Mouse (Mus musculus) heart, adult 2 months (tissue): ENCODE data around the gene Zfyve19.

Experiments used
- CTCF ChIP-seq: fragments of 200-600 bp; IDR thresholded peaks from 2 replicates; pipeline ENCODE4 v1.8.1; 2022; ENCODE audit warnings: antibody characterized with exemption, mild to moderate bottlenecking, moderate library complexity
- EP300 ChIP-seq: fragments of 200-500 bp; IDR thresholded peaks from 2 replicates; pipeline ENCODE4 v1.6.1; 2011; ENCODE audit warnings: low read depth, low read length, control low read depth; ENCODE audit not compliant: insufficient read depth
- POLR2A ChIP-seq: fragments of 200-500 bp; IDR thresholded peaks from 2 replicates; pipeline ENCODE4 v1.6.1; 2011; ENCODE audit warnings: mild to moderate bottlenecking, low read depth, low read length, control low read depth; ENCODE audit not compliant: insufficient read depth

DNA sequence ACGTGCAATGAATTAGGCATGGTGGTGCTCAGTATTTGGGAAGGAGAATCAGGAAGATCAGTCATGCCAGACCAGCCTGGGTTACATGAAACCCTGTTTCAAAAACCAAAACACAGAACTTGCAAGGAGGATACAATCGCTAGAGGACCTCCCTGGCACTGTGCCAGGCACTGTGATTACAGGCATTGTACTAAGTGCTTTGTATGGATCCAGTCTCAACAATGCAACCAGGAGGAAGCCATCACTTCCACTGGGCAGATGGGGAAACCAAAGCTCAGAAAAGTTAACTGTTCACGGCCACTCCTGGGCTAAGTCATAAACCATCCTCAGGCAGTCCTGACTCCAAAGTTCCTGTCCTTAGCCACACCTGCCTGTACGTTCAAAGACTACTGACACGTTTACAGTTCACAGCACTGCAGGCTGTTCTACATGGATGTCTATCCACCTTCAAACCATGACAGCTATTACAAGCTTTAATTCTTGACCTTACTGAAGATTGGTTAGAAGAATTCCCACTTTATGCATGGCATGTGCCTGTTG lies 5.4 kb upstream of the Zfyve19 start:
- TF ChIP-seq POLR2A (no peak), CTCF (no peak), EP300 (no peak)
